Mouse (Mus musculus) T-helper 2 cell (primary cell): ENCODE data around the gene Mup11.

Experiments
- in situ Hi-C: fragments of 300-600 bp; cut with MboI, MseI; formaldehyde crosslinking; loops from one replicate; pipeline ENCODE4 v1.15.1; 2025; ENCODE audit warnings: high pct_unique_total_duplicates

Mup11 gene

GRCm38 (mm10) chr4:60662311-60662710 is at the start of gene Mup11:
Mup11 (minus strand) TSS chr4:60662411.
- in situ Hi-C loops: loop anchor here (25.0 kb wide), 1 partner anchor 775 kb away; the partner anchor contains the start of gene Mup15
